Mouse (Mus musculus) inflammation-experienced regulatory T-cells, adult 6 months (primary cell): ENCODE results near the gene Adam22. TPM values are rescaled to one million over a fixed set of nuclear protein-coding genes. Genes with fewer than 3 reads are reported as not detected.
A peak's percentile ranks its signal among the peaks of the same experiment; 100 is the strongest.
"Not testable (repeated sequence)": the region's sequence is repeated elsewhere in the genome, so short reads cannot be mapped to it uniquely, and the experiment has no call there.

Experiments used
- ATAC-seq: one replicate; pipeline ENCODE4 v1.8.0; 2017
- polyA plus RNA-seq, 3 experiments: library from polyadenylated mRNA; unstranded; fragments of 100-300 nt; shearing (Covaris generic); gene quantifications; one replicate each; pipeline ENCODE4 v1.2.1; 2017

The Adam22 gene
- polyA plus RNA-seq, 3 experiments from 2014 or later = 0.59 to 1.2 (median 0.67) TPM

GRCm38 (mm10) chr5:8055721-8056129 lies 312.2 kb downstream of the Adam22 start:
- ATAC-seq = peak; percentile 34

DNA sequence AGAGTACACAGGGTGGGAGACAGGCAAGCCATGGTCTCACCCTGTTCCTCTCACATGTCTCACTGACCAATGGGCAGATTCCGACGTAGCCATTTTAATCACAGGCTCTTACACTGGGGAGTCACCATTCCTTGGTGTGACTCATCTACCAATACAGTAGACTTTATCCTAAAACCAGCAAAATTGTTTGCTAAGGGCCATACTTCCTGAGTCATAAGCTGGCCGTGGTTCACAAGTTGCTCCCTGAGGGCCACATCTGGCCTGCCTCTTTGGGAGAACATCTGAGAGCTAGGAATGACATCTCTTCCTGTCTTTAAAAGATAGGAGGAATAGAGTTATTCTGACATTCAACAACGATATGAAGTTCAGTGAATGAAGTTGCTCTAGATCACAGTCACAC lies 314.1 kb downstream of the Adam22 start:
- ATAC-seq = no peak

DNA sequence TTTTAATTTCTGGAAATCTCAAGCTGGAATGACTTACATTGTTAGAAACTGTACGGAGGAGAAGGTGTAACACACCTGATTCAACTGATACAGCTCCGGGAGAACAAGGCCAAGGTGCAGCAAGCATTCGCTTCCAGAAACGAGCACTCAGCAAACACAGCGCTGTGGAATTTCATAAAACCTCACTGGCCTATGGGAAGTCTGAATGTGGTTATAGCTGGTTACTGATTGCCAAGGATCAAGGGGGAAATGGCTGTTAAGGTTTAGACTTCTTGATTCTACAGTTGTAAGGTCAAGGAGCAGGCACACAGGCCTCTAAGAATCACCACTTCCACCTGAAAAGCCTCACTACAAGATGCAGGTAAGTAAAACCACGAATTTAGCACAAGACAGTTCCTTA lies 322.1 kb downstream of the Adam22 start, which contains the start of gene Sri:
Gene Sri, plus strand, starts transcription at position 224 of the 400 bp plus-strand sequence.
- no peak for ATAC-seq

DNA sequence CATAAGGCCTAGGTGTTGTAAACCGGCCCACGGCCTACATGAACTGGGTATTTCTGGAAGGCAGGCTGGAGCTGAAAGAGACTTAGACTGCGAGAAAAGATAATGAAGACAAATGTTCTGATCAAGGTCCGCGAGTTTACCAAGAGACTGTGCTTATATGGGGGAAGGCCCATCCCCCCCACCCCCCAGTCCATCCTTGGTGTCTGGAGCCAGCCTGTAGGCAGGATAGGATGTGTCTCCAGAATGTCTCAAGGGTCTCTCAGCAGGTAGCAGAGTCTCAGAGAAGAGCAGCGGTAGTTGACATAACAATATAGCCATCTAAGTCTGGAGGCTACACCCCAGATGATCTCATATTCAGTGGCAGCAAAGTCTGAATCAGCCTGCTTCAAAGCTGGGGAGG lies 333.4 kb downstream of the Adam22 start:
- ATAC-seq = not testable (repeated sequence)

Other genes with a start within 250 kb of the Adam22 start
- gene Dbf4, start 54.6 kb upstream of the Adam22 start, polyA plus RNA-seq = 10 to 100 TPM in 1 of 3 experiments, 1 to 10 TPM in 2; 7.2 to 31.0 (median 8.9) TPM
- 10 to 100 TPM; 20.7 to 26.7 (median 26.6) TPM for gene Slc25a40, start 54.7 kb upstream of the Adam22 start, polyA plus RNA-seq